Mouse (Mus musculus) lung, adult 2 months (tissue): Measurements from ENCODE around the gene Sct.

Experiments used
- CTCF ChIP-seq: fragments of 200-500 bp; IDR thresholded peaks from 2 replicates; pipeline ENCODE4 v1.5.1; 2011; ENCODE audit warnings: mild to moderate bottlenecking, low read length, control low read depth; ENCODE audit not compliant: insufficient read depth
- POLR2A ChIP-seq: fragments of 200-500 bp; IDR thresholded peaks from 2 replicates; pipeline ENCODE4 v1.6.1; 2011; ENCODE audit warnings: low read depth, mild to moderate bottlenecking, control low read depth, low read length, borderline replicate concordance; ENCODE audit errors: extremely low read depth

DNA sequence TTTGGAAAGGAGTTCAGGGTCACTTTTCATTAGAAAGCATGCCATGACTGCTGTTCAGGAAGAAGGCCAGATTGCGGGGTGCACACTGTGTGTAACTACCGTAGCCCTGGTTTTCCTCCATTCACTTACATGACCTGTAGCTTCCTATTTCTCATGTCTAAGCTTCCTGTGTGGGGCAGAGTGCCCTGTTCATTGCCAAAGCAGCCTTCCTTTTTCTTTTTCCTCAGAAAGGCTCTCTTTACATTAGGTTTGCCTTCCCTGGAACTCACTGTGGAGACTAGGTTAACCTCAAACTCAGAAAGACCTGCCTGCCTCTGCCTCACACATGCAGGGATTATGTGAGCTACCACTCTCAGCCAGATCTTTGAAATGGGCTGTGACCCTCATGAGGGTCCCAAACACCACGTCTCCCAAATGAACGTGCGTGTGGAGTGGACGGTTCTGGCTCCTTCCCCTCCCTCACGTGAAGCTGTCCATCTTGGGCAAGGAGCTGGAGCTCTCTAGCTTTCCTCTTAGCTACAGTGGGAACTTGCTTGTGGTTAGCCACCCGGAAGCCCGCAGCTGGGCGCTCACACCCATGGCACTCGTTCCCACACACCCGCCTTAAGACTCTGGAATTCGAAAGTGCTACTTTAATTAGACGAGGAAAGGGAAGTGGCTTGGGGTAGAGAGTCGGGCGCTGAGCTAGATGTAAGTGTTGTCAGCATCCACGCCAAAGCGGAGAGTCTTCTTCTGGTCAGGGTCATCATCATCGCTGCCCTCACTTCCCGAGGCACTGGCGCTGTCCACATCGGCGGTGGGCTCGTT, 10.3 kb downstream of the Sct start:
- TF ChIP-seq POLR2A (peak; percentile 28; the same call in 1 of the 2 replicates), CTCF (no peak)
